In the genomic region with DNA sequence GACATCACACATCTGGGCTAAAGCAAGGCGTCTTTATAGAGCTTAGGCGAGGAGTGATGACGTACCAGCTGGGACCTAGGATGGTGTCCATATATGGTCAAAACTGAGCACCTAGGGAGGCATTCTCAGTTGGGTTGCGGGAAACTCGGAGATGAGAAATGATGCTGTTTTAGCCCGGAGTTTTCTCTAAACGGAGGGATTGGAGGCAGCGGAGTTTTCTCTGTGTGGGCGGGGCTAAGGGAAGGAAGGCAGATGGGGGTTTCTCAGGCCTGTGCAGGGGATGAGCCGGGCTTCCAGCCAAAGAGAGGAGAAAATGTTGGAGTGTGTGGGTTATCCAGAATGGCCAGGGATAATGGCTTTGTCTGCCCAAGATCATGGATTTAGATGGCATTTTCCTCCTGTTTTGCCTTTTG, we compare ENCODE assay signal across 12 mouse cellular contexts.
DNase-seq lines count a peak whose midpoint lies in the region; ATAC-seq and TF ChIP-seq lines count a peak whose summit lies in the region.
"Had no signal": no experiment of that assay in that cellular context is flagged by ENCODE, and none has a peak within 500 bp of the region (broad histone marks: within the 10 kb centered on the region; RNA-seq: fewer than 3 reads in every experiment).

No protein-coding gene starts in this region.

- ATAC-seq in hindbrain, postnatal 0 days = peak; percentile 71; the same call in 1 of the 2 replicates
- no peak for ATAC-seq in hindbrain, embryonic 11.5 days (ENCODE audit: low FRiP score)
- ATAC-seq in stomach, postnatal 0 days (ENCODE audit: low FRiP score, low TSS enrichment) = peak; percentile 56
- ATAC-seq in granulocyte monocyte progenitor cell, adult 5-6 weeks (replicated peaks; ENCODE audit: poor library complexity, severe bottlenecking) = no peak
- ATAC-seq: midbrain, embryonic 16.5 days had no signal

- H3K4me1 ChIP-seq in hindbrain, postnatal 0 days (ENCODE audit: insufficient read depth, low read length) = peaks cover 6% of the 10 kb centered on the region; the same call in 1 of the 2 replicates
- no peaks in the 10 kb centered on the region for H3K4me1 ChIP-seq in hindbrain, embryonic 11.5 days (replicated peaks; ENCODE audit: control insufficient read depth, insufficient read depth, low read length)
- H3K4me1 ChIP-seq in stomach, postnatal 0 days (replicated peaks; ENCODE audit: control insufficient read depth, insufficient read depth) = no peaks in the 10 kb centered on the region

- no peak overlapping the region for H3K4me2 ChIP-seq in hindbrain, postnatal 0 days (ENCODE audit: low read depth, low read length)
- no peak overlapping the region for H3K4me2 ChIP-seq in hindbrain, embryonic 11.5 days (replicated peaks; ENCODE audit: low read depth, low read length)
- no peak overlapping the region for H3K4me2 ChIP-seq in stomach, postnatal 0 days (replicated peaks; ENCODE audit: low read depth)
- H3K4me2 ChIP-seq: hindbrain, embryonic 14.5 days; limb, embryonic 13.5 days had no signal

- no peaks in the 10 kb centered on the region for H3K9me3 ChIP-seq in hindbrain, postnatal 0 days (ENCODE audit: low read length)
- no peaks in the 10 kb centered on the region for H3K9me3 ChIP-seq in hindbrain, embryonic 11.5 days (ENCODE audit: control insufficient read depth, low read length)
- no peaks in the 10 kb centered on the region for H3K9me3 ChIP-seq in stomach, postnatal 0 days (ENCODE audit: control insufficient read depth, low read length)
- H3K9me3 ChIP-seq: limb, embryonic 13.5 days had no signal

- WGBS in hindbrain, postnatal 0 days = 52% methylated on average over 10 of the region's 10 CpGs
- 69% methylated on average over 10 of the region's 10 CpGs for whole genome bisulfite sequencing in hindbrain, embryonic 11.5 days
- WGBS in stomach, postnatal 0 days = 38% methylated on average over 10 of the region's 10 CpGs

- H3K36me3 ChIP-seq in hindbrain, postnatal 0 days (ENCODE audit: insufficient read depth, low read length) = no peaks in the 10 kb centered on the region
- H3K36me3 ChIP-seq in hindbrain, embryonic 11.5 days (ENCODE audit: control insufficient read depth, insufficient read depth, low read length) = no peaks in the 10 kb centered on the region
- H3K36me3 ChIP-seq in stomach, postnatal 0 days (ENCODE audit: control insufficient read depth, insufficient read depth, low read length) = no peaks in the 10 kb centered on the region
- H3K36me3 ChIP-seq: limb, embryonic 13.5 days had no signal

- no peak overlapping the region for H3K27ac ChIP-seq in hindbrain, postnatal 0 days
- H3K27ac ChIP-seq in hindbrain, embryonic 11.5 days (ENCODE audit: low read depth, low read length) = no peak overlapping the region
- H3K27ac ChIP-seq in stomach, postnatal 0 days (replicated peaks) = peak overlapping the region; percentile 9; the same call in 1 of the 2 replicates
- H3K27ac ChIP-seq: hindbrain, embryonic 14.5 days; limb, embryonic 13.5 days had no signal

- no peak for TF ChIP-seq CTCF in hindbrain, postnatal 0 days (IDR thresholded peaks at IDR 0.05; ENCODE audit: low read depth)
- no peak for TF ChIP-seq CTCF in stomach, postnatal 0 days (IDR thresholded peaks at IDR 0.05; ENCODE audit: low read depth)

- TF ChIP-seq EP300 in stomach, postnatal 0 days (optimal IDR thresholded peaks at IDR 0.05) = no peak

- peak; percentile 56 for DNase-seq in hindbrain, postnatal 0 days (ENCODE audit: low spot score)
- no peak for DNase-seq in hindbrain, embryonic 11.5 days (ENCODE audit: low spot score)
- DNase-seq in ovary, postnatal 14 days (ENCODE audit: low spot score) = peak; percentile 25
- no peak for DNase-seq in ovary, adult 18-20 months (ENCODE audit: low spot score)
- DNase-seq in left cerebral cortex, adult 18-20 months (ENCODE audit: low spot score in 2 of 2) = peak; percentile 63 to 72
- no peak for DNase-seq in stomach, postnatal 0 days (ENCODE audit: low spot score)
- no peak for DNase-seq in adrenal gland, postnatal 14 days
- DNase-seq: adrenal gland, adult 8-10 months had no signal

- no peak overlapping the region for H3K4me3 ChIP-seq in hindbrain, postnatal 0 days (ENCODE audit: low read length)
- no peak overlapping the region for H3K4me3 ChIP-seq in hindbrain, embryonic 11.5 days (ENCODE audit: low read depth, low read length)
- no peak overlapping the region for H3K4me3 ChIP-seq in stomach, postnatal 0 days (ENCODE audit: low read depth, low read length)
- H3K4me3 ChIP-seq: limb, embryonic 13.5 days had no signal

- H3K9ac ChIP-seq in hindbrain, postnatal 0 days (replicated peaks; ENCODE audit: low read length) = no peak overlapping the region
- no peak overlapping the region for H3K9ac ChIP-seq in hindbrain, embryonic 11.5 days (ENCODE audit: low read depth, low read length)
- H3K9ac ChIP-seq in stomach, postnatal 0 days (ENCODE audit: low read length) = no peak overlapping the region
- H3K9ac ChIP-seq: hindbrain, embryonic 14.5 days; limb, embryonic 13.5 days had no signal

- no peaks in the 10 kb centered on the region for H3K27me3 ChIP-seq in hindbrain, postnatal 0 days (ENCODE audit: insufficient read depth, low read length)
- H3K27me3 ChIP-seq in hindbrain, embryonic 11.5 days (ENCODE audit: control insufficient read depth, insufficient read depth, low read length) = no peaks in the 10 kb centered on the region
- H3K27me3 ChIP-seq in stomach, postnatal 0 days (ENCODE audit: control insufficient read depth, insufficient read depth, low read length) = no peaks in the 10 kb centered on the region
- H3K27me3 ChIP-seq: limb, embryonic 13.5 days had no signal

Comparison
In these comparisons a context has a peak if more than half of its experiments do, and no peak if none do; other contexts are left out.
1. ATAC-seq: peak in hindbrain, postnatal 0 days (single experiment) and stomach, postnatal 0 days (single experiment); none in hindbrain, embryonic 11.5 days (single experiment) and granulocyte monocyte progenitor cell, adult 5-6 weeks (single experiment).
2. DNase-seq: peak in hindbrain, postnatal 0 days (single experiment), ovary, postnatal 14 days (single experiment) and left cerebral cortex, adult 18-20 months (2 of 2); none in hindbrain, embryonic 11.5 days (single experiment), ovary, adult 18-20 months (single experiment), stomach, postnatal 0 days (single experiment) and adrenal gland, postnatal 14 days (single experiment).